Mouse (Mus musculus): Measurements from ENCODE around the gene Fastkd5. TPM values are rescaled to one million over a fixed set of nuclear protein-coding genes. Genes with fewer than 3 reads are reported as not detected.

The Fastkd5 gene
- 12.0 and 16.8 TPM in 2 replicates for polyA plus RNA-seq (2015; fragmentation: Nextera tagmentation; extraction: Ambion mirVana)

- Histone ChIP-seq H3K9ac (peak within 1 kb of the TSS; percentile 85), H3K27ac (peak within 1 kb of the TSS; percentile 69), H3K4me2 (peak within 1 kb of the TSS; percentile 87), H3K4me1 (replicated peaks) (peaks cover 24% of the 10 kb centered on the region), H3K9me3 (replicated peaks) (no peaks in the 10 kb centered on the region), H3K4me3 (replicated peaks) (peak within 1 kb of the TSS; percentile 74), H3K36me3 (peaks cover 31% of the 10 kb centered on the region), H3K27me3 (peaks cover 27% of the 10 kb centered on the region)
- ATAC-seq (ENCODE audit: low read depth) (peak; percentile 88), DNase-seq (peak; percentile 75)
- under 1% methylated on average over 25 of the region's 25 CpGs for WGBS (ENCODE audit: insufficient replicate concordance)
Observed at GRCm38 (mm10) chr2:130629839-130630203, at the start of gene Fastkd5, which contains the start of gene Ubox5. Fastkd5 (minus strand) TSS chr2:130630027. Ubox5 (minus strand) TSS chr2:130630038.

GRCm38 (mm10) chr2:130679154-130679553 is 49.3 kb upstream of the Fastkd5 start:
- Histone ChIP-seq H3K36me3 (peaks cover 96% of the 10 kb centered on the region), H3K4me2 (no peak overlapping the region), H3K4me1 (replicated peaks) (no peaks in the 10 kb centered on the region), H3K9ac (no peak overlapping the region), H3K9me3 (replicated peaks) (no peaks in the 10 kb centered on the region), H3K27me3 (no peaks in the 10 kb centered on the region), H3K4me3 (replicated peaks) (no peak overlapping the region), H3K27ac (no peak overlapping the region)
- no peak for ATAC-seq (ENCODE audit: low read depth)
- 91% methylated on average over 12 of the region's 12 CpGs for WGBS (ENCODE audit: insufficient replicate concordance)
- no peak for DNase-seq

GRCm38 (mm10) chr2:130677211-130677610 is 47.4 kb upstream of the Fastkd5 start:
- DNase-seq: no peak
- no peak for ATAC-seq (ENCODE audit: low read depth)
- WGBS (ENCODE audit: insufficient replicate concordance): 81% methylated on average over 10 of the region's 10 CpGs

GRCm38 (mm10) chr2:130667559-130667958 is 37.7 kb upstream of the Fastkd5 start, which contains the start of gene Itpa:
Itpa (plus strand) TSS chr2:130667610.
- under 1% methylated on average over 31 of the region's 31 CpGs for WGBS (ENCODE audit: insufficient replicate concordance)

More at GRCm38 (mm10) chr2:130677211-130677610, 47.4 kb upstream of the Fastkd5 start:
- Histone ChIP-seq H3K27me3 (no peaks in the 10 kb centered on the region), H3K9me3 (replicated peaks) (no peaks in the 10 kb centered on the region), H3K27ac (no peak overlapping the region), H3K4me2 (no peak overlapping the region), H3K4me1 (replicated peaks) (no peaks in the 10 kb centered on the region), H3K36me3 (peaks cover 97% of the 10 kb centered on the region), H3K9ac (no peak overlapping the region), H3K4me3 (replicated peaks) (no peak overlapping the region)

GRCm38 (mm10) chr2:130664102-130664701 is 34.4 kb upstream of the Fastkd5 start, which contains the start of gene Ddrgk1:
Ddrgk1 (minus strand) TSS chr2:130664659.
- ATAC-seq (ENCODE audit: low read depth): peak; percentile 91
- no peaks in the 10 kb centered on the region for H3K9me3 ChIP-seq (replicated peaks)
- peak within 1 kb of the TSS; percentile 93 for H3K27ac ChIP-seq
- H3K4me2 ChIP-seq: peak within 1 kb of the TSS; percentile 87
- peaks cover 35% of the 10 kb centered on the region for H3K36me3 ChIP-seq
- H3K9ac ChIP-seq: peak within 1 kb of the TSS; percentile 84
- H3K4me1 ChIP-seq (replicated peaks): peaks cover 52% of the 10 kb centered on the region
- H3K4me3 ChIP-seq (replicated peaks): peak within 1 kb of the TSS; percentile 70
- peak; percentile 92 for DNase-seq
- H3K27me3 ChIP-seq: no peaks in the 10 kb centered on the region
- under 1% methylated on average over 40 of the region's 40 CpGs for WGBS (ENCODE audit: insufficient replicate concordance)

More at GRCm38 (mm10) chr2:130667559-130667958, 37.7 kb upstream of the Fastkd5 start, which contains the start of gene Itpa:
- Histone ChIP-seq H3K4me1 (replicated peaks) (peaks cover 68% of the 10 kb centered on the region), H3K4me3 (replicated peaks) (peak within 1 kb of the TSS; percentile 79), H3K27me3 (no peaks in the 10 kb centered on the region), H3K4me2 (peak within 1 kb of the TSS; percentile 82), H3K27ac (peak within 1 kb of the TSS; percentile 89), H3K9ac (peak within 1 kb of the TSS; percentile 86), H3K36me3 (peaks cover 23% of the 10 kb centered on the region), H3K9me3 (replicated peaks) (no peaks in the 10 kb centered on the region)
- DNase-seq: peak; percentile 87
- peak; percentile 75 for ATAC-seq (ENCODE audit: low read depth)

- H3K9ac ChIP-seq: peak overlapping the region; percentile 84
- peaks cover 44% of the 10 kb centered on the region for H3K4me1 ChIP-seq (replicated peaks)
- peak overlapping the region; percentile 87 for H3K4me2 ChIP-seq
- peak overlapping the region; percentile 93 for H3K27ac ChIP-seq
- peaks cover 44% of the 10 kb centered on the region for H3K36me3 ChIP-seq
- peak overlapping the region; percentile 70 for H3K4me3 ChIP-seq (replicated peaks)
- ATAC-seq (ENCODE audit: low read depth) (no peak), DNase-seq (no peak)
- 88% methylated on average over 11 of the region's 11 CpGs for whole genome bisulfite sequencing (ENCODE audit: insufficient replicate concordance)
- H3K27me3 ChIP-seq: no peaks in the 10 kb centered on the region
- H3K9me3 ChIP-seq (replicated peaks): no peaks in the 10 kb centered on the region
Observed at GRCm38 (mm10) chr2:130663342-130663741, 33.5 kb upstream of the Fastkd5 start.

- DNase-seq: no peak
- no peak for ATAC-seq (ENCODE audit: low read depth)
Observed at GRCm38 (mm10) chr2:130658530-130658929, 28.7 kb upstream of the Fastkd5 start.

GRCm38 (mm10) chr2:130657541-130657940 is 27.7 kb upstream of the Fastkd5 start:
- Histone ChIP-seq H3K36me3 (peaks cover 93% of the 10 kb centered on the region), H3K4me2 (no peak overlapping the region), H3K9ac (no peak overlapping the region), H3K4me3 (replicated peaks) (no peak overlapping the region), H3K27ac (peak overlapping the region; percentile 90), H3K4me1 (replicated peaks) (peaks cover 58% of the 10 kb centered on the region), H3K27me3 (no peaks in the 10 kb centered on the region), H3K9me3 (replicated peaks) (no peaks in the 10 kb centered on the region)
- DNase-seq: no peak
- 82% methylated on average over 6 of the region's 6 CpGs for WGBS (ENCODE audit: insufficient replicate concordance)
- no peak for ATAC-seq (ENCODE audit: low read depth)

More at GRCm38 (mm10) chr2:130658530-130658929, 28.7 kb upstream of the Fastkd5 start:
- H3K9me3 ChIP-seq (replicated peaks): no peaks in the 10 kb centered on the region
- no peak overlapping the region for H3K4me2 ChIP-seq
- H3K4me1 ChIP-seq (replicated peaks): peaks cover 61% of the 10 kb centered on the region
- no peak overlapping the region for H3K27ac ChIP-seq
- H3K9ac ChIP-seq: no peak overlapping the region
- H3K4me3 ChIP-seq (replicated peaks): no peak overlapping the region
- peaks cover 88% of the 10 kb centered on the region for H3K36me3 ChIP-seq
- 91% methylated on average over 10 of the region's 10 CpGs for WGBS (ENCODE audit: insufficient replicate concordance)
- H3K27me3 ChIP-seq: no peaks in the 10 kb centered on the region

- Histone ChIP-seq H3K4me3 (replicated peaks) (no peak overlapping the region), H3K9me3 (replicated peaks) (no peaks in the 10 kb centered on the region), H3K36me3 (peaks cover 87% of the 10 kb centered on the region), H3K4me2 (peak overlapping the region; percentile 55; the same call in 1 of the 2 replicates), H3K4me1 (replicated peaks) (peaks cover 50% of the 10 kb centered on the region), H3K9ac (peak overlapping the region; percentile 57; the same call in 1 of the 2 replicates), H3K27me3 (no peaks in the 10 kb centered on the region), H3K27ac (peak overlapping the region; percentile 90)
- WGBS (ENCODE audit: insufficient replicate concordance): 86% methylated on average over 9 of the region's 9 CpGs
- DNase-seq: no peak
- no peak for ATAC-seq (ENCODE audit: low read depth)
Observed at GRCm38 (mm10) chr2:130656536-130656935, 26.7 kb upstream of the Fastkd5 start.

GRCm38 (mm10) chr2:130655660-130656339 is 26.0 kb upstream of the Fastkd5 start:
- 29% methylated on average over 6 of the region's 6 CpGs for WGBS (ENCODE audit: insufficient replicate concordance)
- H3K9ac ChIP-seq: peak overlapping the region; percentile 57
- H3K9me3 ChIP-seq (replicated peaks): no peaks in the 10 kb centered on the region
- ATAC-seq (ENCODE audit: low read depth): peak; percentile 91
- DNase-seq: peak; percentile 47
- H3K4me1 ChIP-seq (replicated peaks): peaks cover 50% of the 10 kb centered on the region
- no peaks in the 10 kb centered on the region for H3K27me3 ChIP-seq
- peak overlapping the region; percentile 10 for H3K4me3 ChIP-seq (replicated peaks)
- H3K4me2 ChIP-seq: peak overlapping the region; percentile 55
- peak overlapping the region; percentile 90 for H3K27ac ChIP-seq
- H3K36me3 ChIP-seq: peaks cover 80% of the 10 kb centered on the region

GRCm38 (mm10) chr2:130653760-130654159 is 23.9 kb upstream of the Fastkd5 start:
- Histone ChIP-seq H3K4me2 (no peak overlapping the region), H3K27me3 (no peaks in the 10 kb centered on the region), H3K4me3 (replicated peaks) (no peak overlapping the region), H3K36me3 (peaks cover 61% of the 10 kb centered on the region), H3K9ac (peak overlapping the region; percentile 40), H3K27ac (peak overlapping the region; percentile 90), H3K9me3 (replicated peaks) (no peaks in the 10 kb centered on the region), H3K4me1 (replicated peaks) (peaks cover 50% of the 10 kb centered on the region)
- ATAC-seq (ENCODE audit: low read depth) (peak; percentile 22; the same call in 1 of the 2 replicates), DNase-seq (no peak)
- 60% methylated on average over 1 of the region's 1 CpGs for WGBS (ENCODE audit: insufficient replicate concordance)

Measured in liver, embryonic 13.5 days (tissue).